Mouse (Mus musculus): ENCODE results near the gene Gper1.

- TF ChIP-seq CTCF (IDR thresholded peaks at IDR 0.05; ENCODE audit: low read depth, low read length) (no peak), GATA2 (IDR thresholded peaks at IDR 0.05; ENCODE audit: borderline replicate concordance, low read depth, low read length) (no peak), GATA1 (IDR thresholded peaks at IDR 0.05; ENCODE audit: borderline replicate concordance, low read length) (no peak)
Measured at GRCm38 (mm10) chr5:139433842-139434568, 11.1 kb downstream of the Gper1 start.

All from G1E (cell line).